Mouse (Mus musculus) cortical plate, adult 2 months (tissue): ENCODE measurements around the gene Appl2.

Experiments
- CTCF ChIP-seq: fragments of 200-500 bp; IDR thresholded peaks from 2 replicates; pipeline ENCODE4 v1.5.1; 2011; ENCODE audit warnings: mild to moderate bottlenecking, control low read depth, low read length; ENCODE audit not compliant: insufficient read depth; ENCODE audit errors: extremely low read depth
- POLR2A ChIP-seq: fragments of 200-500 bp; IDR thresholded peaks from 2 replicates; pipeline ENCODE4 v1.6.1; 2011; ENCODE audit warnings: mild to moderate bottlenecking, low read length, control low read depth; ENCODE audit not compliant: insufficient read depth; ENCODE audit errors: extremely low read depth

DNA sequence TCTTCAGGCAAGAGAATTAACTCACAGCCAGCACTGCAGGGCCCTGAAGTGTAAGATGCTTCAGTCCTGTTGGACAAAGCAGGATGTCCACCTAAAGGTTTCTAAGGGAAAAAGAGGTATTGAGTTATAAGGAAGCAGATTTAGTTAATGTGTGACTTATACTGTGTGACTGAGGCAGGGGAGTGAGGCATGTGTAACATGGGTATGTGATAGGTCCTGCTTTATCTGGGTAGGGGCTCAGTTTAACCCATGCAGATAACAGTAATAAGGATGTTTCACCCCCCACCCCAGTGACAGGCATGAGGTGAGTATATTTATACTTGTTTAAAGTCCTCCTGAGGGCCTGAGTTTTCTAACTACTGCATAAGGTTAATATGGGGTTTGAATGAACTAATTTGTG lies 85.5 kb downstream of the Appl2 start:
- no peak for TF ChIP-seq CTCF
- TF ChIP-seq POLR2A: no peak
